ENCODE assay signal across 9 mouse cellular contexts in genomic region chr8:33981629-33982028, GRCm38 (mm10).
DNase-seq lines count a peak whose midpoint lies in the region; ATAC-seq and TF ChIP-seq lines count a peak whose summit lies in the region.
"Had no signal": no experiment of that assay in that cellular context is flagged by ENCODE, and none has a peak within 500 bp of the region (broad histone marks: within the 10 kb centered on the region; RNA-seq: fewer than 3 reads in every experiment).

No protein-coding gene starts in this region.

- peak; percentile 61 for TF ChIP-seq CTCF in intestine, postnatal 0 days (IDR thresholded peaks at IDR 0.05; ENCODE audit: low read depth)
- peak; percentile 40 to 57; a peak in 3 of 4 replicates for TF ChIP-seq CTCF in CH12.LX (conservative IDR thresholded peaks at IDR 0.05 in 1 of 2, IDR thresholded peaks at IDR 0.05 in 1 of 2; ENCODE audit: low read depth in 2 of 2, low read length in 2 of 2)
- peak; percentile 32; the same call in 1 of the 2 replicates for TF ChIP-seq CTCF in bone marrow macrophage, adult 2 months (IDR thresholded peaks at IDR 0.05; ENCODE audit: low read depth, low read length)

- whole genome bisulfite sequencing in intestine, postnatal 0 days: 76% methylated on average over 4 of the region's 4 CpGs
- 79% methylated on average over 4 of the region's 4 CpGs for WGBS in intestine, embryonic 15.5 days
- WGBS in limb, embryonic 10.5 days: 78% methylated on average over 4 of the region's 4 CpGs
- 77% methylated on average over 4 of the region's 4 CpGs for WGBS in hindbrain, embryonic 12.5 days

- H3K36me3 ChIP-seq in intestine, postnatal 0 days (ENCODE audit: control insufficient read depth, insufficient read depth): no peaks in the 10 kb centered on the region
- no peaks in the 10 kb centered on the region for H3K36me3 ChIP-seq in intestine, embryonic 15.5 days
- no peaks in the 10 kb centered on the region for H3K36me3 ChIP-seq in CH12.LX (replicated peaks in 1 of 2; ENCODE audit: control insufficient read depth in 1 of 2, insufficient read depth in 1 of 2, low read length in 1 of 2)
- no peaks in the 10 kb centered on the region for H3K36me3 ChIP-seq in limb, embryonic 10.5 days
- H3K36me3 ChIP-seq in hindbrain, embryonic 12.5 days: no peaks in the 10 kb centered on the region

- H3K4me3 ChIP-seq in intestine, postnatal 0 days (ENCODE audit: low read depth, low read length): no peak overlapping the region
- H3K4me3 ChIP-seq in intestine, embryonic 15.5 days (replicated peaks): no peak overlapping the region
- H3K4me3 ChIP-seq in CH12.LX (replicated peaks in 1 of 3; ENCODE audit: low read depth in 2 of 3, low read length in 2 of 3, poor library complexity in 1 of 3): no peak overlapping the region
- H3K4me3 ChIP-seq in bone marrow macrophage, adult 2 months (ENCODE audit: insufficient read depth, low read length): no peak overlapping the region
- no peak overlapping the region for H3K4me3 ChIP-seq in limb, embryonic 10.5 days
- H3K4me3 ChIP-seq in hindbrain, embryonic 12.5 days: no peak overlapping the region
- H3K4me3 ChIP-seq: myocyte had no signal

- TF ChIP-seq EP300 in CH12.LX (IDR thresholded peaks at IDR 0.05; ENCODE audit: low read length): no peak

- H3K79me2 ChIP-seq in CH12.LX (replicated peaks; ENCODE audit: control insufficient read depth, extremely low read depth, insufficient read depth, poor library complexity, severe bottlenecking): no peaks in the 10 kb centered on the region

- H3K9me3 ChIP-seq in intestine, postnatal 0 days (ENCODE audit: control insufficient read depth): no peaks in the 10 kb centered on the region
- no peaks in the 10 kb centered on the region for H3K9me3 ChIP-seq in intestine, embryonic 15.5 days
- H3K9me3 ChIP-seq in CH12.LX (replicated peaks; ENCODE audit: low read length): no peaks in the 10 kb centered on the region
- no peaks in the 10 kb centered on the region for H3K9me3 ChIP-seq in limb, embryonic 10.5 days (replicated peaks)
- no peaks in the 10 kb centered on the region for H3K9me3 ChIP-seq in hindbrain, embryonic 12.5 days (replicated peaks)

- H3K4me1 ChIP-seq in intestine, postnatal 0 days (replicated peaks; ENCODE audit: control insufficient read depth, insufficient read depth, low read length): no peaks in the 10 kb centered on the region
- H3K4me1 ChIP-seq in intestine, embryonic 15.5 days (replicated peaks): peaks cover 17% of the 10 kb centered on the region
- H3K4me1 ChIP-seq in CH12.LX (ENCODE audit: control insufficient read depth in 1 of 2, insufficient read depth in 2 of 2): peaks cover 2 to 32% of the 10 kb centered on the region in 2 experiments; a peak in 3 of 4 replicates
- no peaks in the 10 kb centered on the region for H3K4me1 ChIP-seq in bone marrow macrophage, adult 2 months (ENCODE audit: control insufficient read depth, insufficient read depth, low read length)
- peaks cover 11% of the 10 kb centered on the region for H3K4me1 ChIP-seq in limb, embryonic 10.5 days
- peaks cover 5% of the 10 kb centered on the region; the same call in 1 of the 2 replicates for H3K4me1 ChIP-seq in hindbrain, embryonic 12.5 days

- peak; percentile 6 for TF ChIP-seq RAD21 in CH12.LX (IDR thresholded peaks at IDR 0.05; ENCODE audit: low read depth, low read length)

- H3K27me3 ChIP-seq in intestine, postnatal 0 days (replicated peaks; ENCODE audit: control insufficient read depth, insufficient read depth, low read length): no peaks in the 10 kb centered on the region
- no peaks in the 10 kb centered on the region for H3K27me3 ChIP-seq in intestine, embryonic 15.5 days (replicated peaks)
- no peaks in the 10 kb centered on the region for H3K27me3 ChIP-seq in CH12.LX (replicated peaks)
- H3K27me3 ChIP-seq in limb, embryonic 10.5 days (ENCODE audit: low read depth, poor library complexity, severe bottlenecking): no peaks in the 10 kb centered on the region; the same call in 1 of the 2 replicates
- H3K27me3 ChIP-seq in hindbrain, embryonic 12.5 days: no peaks in the 10 kb centered on the region

- no peak overlapping the region for H3K27ac ChIP-seq in intestine, postnatal 0 days (ENCODE audit: low read depth, low read length)
- no peak overlapping the region for H3K27ac ChIP-seq in intestine, embryonic 15.5 days
- H3K27ac ChIP-seq in CH12.LX (ENCODE audit: insufficient read depth, low read depth): no peak overlapping the region
- no peak overlapping the region for H3K27ac ChIP-seq in bone marrow macrophage, adult 2 months (ENCODE audit: insufficient read depth, low read depth, low read length)
- no peak overlapping the region for H3K27ac ChIP-seq in limb, embryonic 10.5 days
- H3K27ac ChIP-seq in hindbrain, embryonic 12.5 days: no peak overlapping the region

- DNase-seq in CH12.LX (ENCODE audit: extremely low read depth): peak; percentile 62
- DNase-seq in mesoderm, embryonic 11.5 days (ENCODE audit: low read depth, low spot score): peak; percentile 44
- DNase-seq in limb, embryonic 10.5 days (ENCODE audit: low spot score): no peak
- DNase-seq in right cerebral cortex, adult 18-20 months: no peak

- H3K4me2 ChIP-seq in intestine, postnatal 0 days (replicated peaks; ENCODE audit: low read depth): no peak overlapping the region
- no peak overlapping the region for H3K4me2 ChIP-seq in intestine, embryonic 15.5 days (replicated peaks)
- no peak overlapping the region for H3K4me2 ChIP-seq in CH12.LX (ENCODE audit: insufficient read depth, low read depth, poor library complexity, severe bottlenecking)
- no peak overlapping the region for H3K4me2 ChIP-seq in hindbrain, embryonic 12.5 days (replicated peaks)

- no peak for TF ChIP-seq POLR2A in CH12.LX (IDR thresholded peaks at IDR 0.05; ENCODE audit: low read depth, low read length)
- no peak for TF ChIP-seq POLR2A in bone marrow macrophage, adult 2 months (IDR thresholded peaks at IDR 0.05; ENCODE audit: borderline replicate concordance, low read depth, low read length)

- in situ Hi-C loops in CH12.LX (cut with MboI; ENCODE audit: low pct_ligation_motif_present, low pct_unique_long_range_greater_than_20kb, low sequenced_read_pairs): no loop called here

- dilution Hi-C loops in CH12.LX (cut with MboI; ENCODE audit: extremely low pct_ligation_motif_present, extremely low pct_unique_long_range_greater_than_20kb, low sequenced_read_pairs): no loop called here

- H3K9ac ChIP-seq in intestine, postnatal 0 days (ENCODE audit: low read depth, low read length): no peak overlapping the region
- no peak overlapping the region for H3K9ac ChIP-seq in intestine, embryonic 15.5 days
- H3K9ac ChIP-seq in CH12.LX (ENCODE audit: insufficient read depth, low read depth): no peak overlapping the region
- H3K9ac ChIP-seq in hindbrain, embryonic 12.5 days: no peak overlapping the region

- ATAC-seq in intestine, postnatal 0 days: no peak
- no peak for ATAC-seq in intestine, embryonic 15.5 days
- ATAC-seq in hindbrain, embryonic 12.5 days (ENCODE audit: low FRiP score): no peak

TF ChIP-seq in CH12.LX, 34 proteins besides CTCF, POLR2A, EP300 and RAD21:
- TF ChIP-seq SMC3 (IDR thresholded peaks at IDR 0.05; ENCODE audit: low read depth, low read length): peak; percentile 30
- no peak for TF ChIP-seq JUND (conservative IDR thresholded peaks at IDR 0.05; ENCODE audit: low read depth, low read length)
- TF ChIP-seq ELF1 (IDR thresholded peaks at IDR 0.05; ENCODE audit: low read depth, low read length): 0 out of 2 replicates have a peak, but pooled peaks have one; percentile 28
- TF ChIP-seq POLR2AphosphoS2 (IDR thresholded peaks at IDR 0.05; ENCODE audit: low read depth, low read length): no peak
TF ChIP-seq in CH12.LX: peak in this region for 2.

Comparison
In these comparisons a context has a peak if more than half of its experiments do, and no peak if none do; other contexts are left out.
1. DNase-seq: peak in CH12.LX (single experiment) and mesoderm, embryonic 11.5 days (single experiment); none in limb, embryonic 10.5 days (single experiment) and right cerebral cortex, adult 18-20 months (single experiment).
2. Peak in every context shown above with its lines, with median percentiles within 50 percentile points of each other: CTCF ChIP-seq.